Mouse (Mus musculus): Measurements from ENCODE around the gene Zbtb46. TPM values are rescaled to one million over a fixed set of nuclear protein-coding genes. Genes with fewer than 3 reads are reported as not detected.

Gene Zbtb46
- polyA plus RNA-seq, 1 experiment from 2014 or later, result 7.6 TPM

GRCm38 (mm10) chr2:181364860-181365596 is 94.2 kb downstream of the Zbtb46 start, which contains the start of the genes Zgpat and Arfrp1:
Zgpat (plus strand) TSS chr2:181364928.
Arfrp1 (minus strand) TSS chr2:181365404.
- H3K36me3 ChIP-seq (ENCODE audit: control insufficient read depth, insufficient read depth, low read length), result peaks cover 40% of the 10 kb centered on the region
- H3K27ac ChIP-seq (ENCODE audit: low read depth, low read length), result peak within 1 kb of the TSS; percentile 88
- H3K9ac ChIP-seq (ENCODE audit: low read length), result peak within 1 kb of the TSS; percentile 93
- peak; percentile 95 for ATAC-seq
- peaks cover 21% of the 10 kb centered on the region for H3K4me1 ChIP-seq (ENCODE audit: control insufficient read depth, insufficient read depth, low read length)
- peak; percentile 87 for DNase-seq (ENCODE audit: low spot score)
- H3K4me3 ChIP-seq (ENCODE audit: low read depth, low read length), result peak within 1 kb of the TSS; percentile 91
- H3K4me2 ChIP-seq (ENCODE audit: low read length), result peak within 1 kb of the TSS; percentile 95
- WGBS, result under 1% methylated on average over 70 of the region's 71 CpGs
- no peaks in the 10 kb centered on the region for H3K27me3 ChIP-seq (replicated peaks; ENCODE audit: control insufficient read depth, insufficient read depth, low read length)
- H3K9me3 ChIP-seq (replicated peaks; ENCODE audit: control insufficient read depth, low read length), result no peaks in the 10 kb centered on the region

GRCm38 (mm10) chr2:181364487-181364859 is 94.8 kb downstream of the Zbtb46 start:
- peak overlapping the region; percentile 88; the same call in 1 of the 2 replicates for H3K27ac ChIP-seq (ENCODE audit: low read depth, low read length)

GRCm38 (mm10) chr2:181363946-181364345 is 95.3 kb downstream of the Zbtb46 start:
- Histone ChIP-seq H3K27me3 (replicated peaks; ENCODE audit: control insufficient read depth, insufficient read depth, low read length) (no peaks in the 10 kb centered on the region), H3K9ac (ENCODE audit: low read length) (peak overlapping the region; percentile 93; the same call in 1 of the 2 replicates), H3K9me3 (replicated peaks; ENCODE audit: control insufficient read depth, low read length) (no peaks in the 10 kb centered on the region), H3K4me1 (ENCODE audit: control insufficient read depth, insufficient read depth, low read length) (peaks cover 21% of the 10 kb centered on the region), H3K27ac (ENCODE audit: low read depth, low read length) (no peak overlapping the region), H3K4me2 (ENCODE audit: low read length) (peak overlapping the region; percentile 95), H3K4me3 (ENCODE audit: low read depth, low read length) (peak overlapping the region; percentile 91), H3K36me3 (ENCODE audit: control insufficient read depth, insufficient read depth, low read length) (peaks cover 43% of the 10 kb centered on the region)
- 76% methylated on average over 3 of the region's 3 CpGs for WGBS
- DNase-seq (ENCODE audit: low spot score), result no peak
- ATAC-seq, result no peak

More at GRCm38 (mm10) chr2:181364487-181364859, 94.8 kb downstream of the Zbtb46 start:
- WGBS, result 12% methylated on average over 14 of the region's 14 CpGs
- Histone ChIP-seq H3K27me3 (replicated peaks; ENCODE audit: control insufficient read depth, insufficient read depth, low read length) (no peaks in the 10 kb centered on the region), H3K36me3 (ENCODE audit: control insufficient read depth, insufficient read depth, low read length) (peaks cover 41% of the 10 kb centered on the region), H3K4me1 (ENCODE audit: control insufficient read depth, insufficient read depth, low read length) (peaks cover 21% of the 10 kb centered on the region), H3K4me3 (ENCODE audit: low read depth, low read length) (peak overlapping the region; percentile 91), H3K9ac (ENCODE audit: low read length) (peak overlapping the region; percentile 93), H3K4me2 (ENCODE audit: low read length) (peak overlapping the region; percentile 95), H3K9me3 (replicated peaks; ENCODE audit: control insufficient read depth, low read length) (no peaks in the 10 kb centered on the region)
- DNase-seq (ENCODE audit: low spot score) (no peak), ATAC-seq (0 out of 2 replicates have a peak, but pooled peaks have one; percentile 1)

GRCm38 (mm10) chr2:181356780-181357179 is 102.4 kb downstream of the Zbtb46 start:
- Histone ChIP-seq H3K9ac (ENCODE audit: low read length) (no peak overlapping the region), H3K4me2 (ENCODE audit: low read length) (no peak overlapping the region), H3K27me3 (replicated peaks; ENCODE audit: control insufficient read depth, insufficient read depth, low read length) (no peaks in the 10 kb centered on the region), H3K27ac (ENCODE audit: low read depth, low read length) (no peak overlapping the region), H3K9me3 (replicated peaks; ENCODE audit: control insufficient read depth, low read length) (no peaks in the 10 kb centered on the region), H3K4me1 (ENCODE audit: control insufficient read depth, insufficient read depth, low read length) (no peaks in the 10 kb centered on the region), H3K36me3 (ENCODE audit: control insufficient read depth, insufficient read depth, low read length) (peaks cover 91% of the 10 kb centered on the region), H3K4me3 (ENCODE audit: low read depth, low read length) (no peak overlapping the region)
- WGBS, result 81% methylated on average over 3 of the region's 3 CpGs
- ATAC-seq (no peak), DNase-seq (ENCODE audit: low spot score) (no peak)

GRCm38 (mm10) chr2:181342766-181343165 is 116.5 kb downstream of the Zbtb46 start:
- DNase-seq (ENCODE audit: low spot score) (no peak), ATAC-seq (no peak)
- Histone ChIP-seq H3K9me3 (replicated peaks; ENCODE audit: control insufficient read depth, low read length) (no peaks in the 10 kb centered on the region), H3K4me2 (ENCODE audit: low read length) (no peak overlapping the region), H3K27me3 (replicated peaks; ENCODE audit: control insufficient read depth, insufficient read depth, low read length) (no peaks in the 10 kb centered on the region), H3K4me3 (ENCODE audit: low read depth, low read length) (no peak overlapping the region), H3K4me1 (ENCODE audit: control insufficient read depth, insufficient read depth, low read length) (no peaks in the 10 kb centered on the region), H3K36me3 (ENCODE audit: control insufficient read depth, insufficient read depth, low read length) (peaks cover 61% of the 10 kb centered on the region), H3K27ac (ENCODE audit: low read depth, low read length) (no peak overlapping the region), H3K9ac (ENCODE audit: low read length) (no peak overlapping the region)
- 91% methylated on average over 6 of the region's 6 CpGs for WGBS

GRCm38 (mm10) chr2:181340426-181340825 is 118.8 kb downstream of the Zbtb46 start:
- peaks cover 66% of the 10 kb centered on the region for H3K36me3 ChIP-seq (ENCODE audit: control insufficient read depth, insufficient read depth, low read length)
- ATAC-seq (no peak), DNase-seq (ENCODE audit: low spot score) (no peak)
- no peak overlapping the region for H3K27ac ChIP-seq (ENCODE audit: low read depth, low read length)
- WGBS, result 80% methylated on average over 4 of the region's 4 CpGs
- H3K9ac ChIP-seq (ENCODE audit: low read length), result no peak overlapping the region
- no peaks in the 10 kb centered on the region for H3K9me3 ChIP-seq (replicated peaks; ENCODE audit: control insufficient read depth, low read length)
- no peaks in the 10 kb centered on the region for H3K27me3 ChIP-seq (replicated peaks; ENCODE audit: control insufficient read depth, insufficient read depth, low read length)
- no peaks in the 10 kb centered on the region for H3K4me1 ChIP-seq (ENCODE audit: control insufficient read depth, insufficient read depth, low read length)
- H3K4me3 ChIP-seq (ENCODE audit: low read depth, low read length), result no peak overlapping the region
- no peak overlapping the region for H3K4me2 ChIP-seq (ENCODE audit: low read length)

Other genes with a start within 250 kb of the Zbtb46 start
- 0.16 and 0.25 TPM in 2 replicates for gene Srms, start 246.2 kb downstream of the Zbtb46 start, polyA plus RNA-seq (2014; fragmentation: Nextera tagmentation; extraction: Ambion mirVana)
- gene Fndc11, start 239.4 kb downstream of the Zbtb46 start, polyA plus RNA-seq (2014; fragmentation: Nextera tagmentation; extraction: Ambion mirVana), result 0.21 and 0.44 TPM in 2 replicates
- gene Helz2, start 217.4 kb downstream of the Zbtb46 start, polyA plus RNA-seq (2014; fragmentation: Nextera tagmentation; extraction: Ambion mirVana), result 0.33 and 0.41 TPM in 2 replicates
- gene Gmeb2, start 171.4 kb downstream of the Zbtb46 start, polyA plus RNA-seq (2014; fragmentation: Nextera tagmentation; extraction: Ambion mirVana), result 19.2 and 21.5 TPM in 2 replicates
- 1,166 and 1,263 TPM in 2 replicates for gene Stmn3, start 144.9 kb downstream of the Zbtb46 start, polyA plus RNA-seq (2014; fragmentation: Nextera tagmentation; extraction: Ambion mirVana)
- 37.0 and 40.7 TPM in 2 replicates for gene Rtel1, start 139.7 kb downstream of the Zbtb46 start, polyA plus RNA-seq (2014; fragmentation: Nextera tagmentation; extraction: Ambion mirVana)
- 44.6 and 55.6 TPM in 2 replicates for gene Zgpat, start 94.5 kb downstream of the Zbtb46 start, polyA plus RNA-seq (2014; fragmentation: Nextera tagmentation; extraction: Ambion mirVana)
- 58.6 and 63.5 TPM in 2 replicates for gene Arfrp1, start 94.0 kb downstream of the Zbtb46 start, polyA plus RNA-seq (2014; fragmentation: Nextera tagmentation; extraction: Ambion mirVana)
- 27.4 and 30.3 TPM in 2 replicates for gene Lime1, start 79.3 kb downstream of the Zbtb46 start, polyA plus RNA-seq (2014; fragmentation: Nextera tagmentation; extraction: Ambion mirVana)
- gene Abhd16b, start 33.8 kb upstream of the Zbtb46 start, polyA plus RNA-seq (2014; fragmentation: Nextera tagmentation; extraction: Ambion mirVana), result not detected in 2 replicates
- gene Tpd52l2, start 37.7 kb upstream of the Zbtb46 start, polyA plus RNA-seq (2014; fragmentation: Nextera tagmentation; extraction: Ambion mirVana), result 143 and 151 TPM in 2 replicates
- gene Dnajc5, start 61.1 kb upstream of the Zbtb46 start, polyA plus RNA-seq (2014; fragmentation: Nextera tagmentation; extraction: Ambion mirVana), result 127 and 165 TPM in 2 replicates
- gene Uckl1, start 125.5 kb upstream of the Zbtb46 start, polyA plus RNA-seq (2014; fragmentation: Nextera tagmentation; extraction: Ambion mirVana), result 60.0 and 73.5 TPM in 2 replicates
- gene Prpf6, start 132.4 kb upstream of the Zbtb46 start, polyA plus RNA-seq (2014; fragmentation: Nextera tagmentation; extraction: Ambion mirVana), result 57.2 and 62.3 TPM in 2 replicates
- 30.5 and 38.6 TPM in 2 replicates for gene Zfp512b, start 133.4 kb upstream of the Zbtb46 start, polyA plus RNA-seq (2014; fragmentation: Nextera tagmentation; extraction: Ambion mirVana)
- 140 and 145 TPM in 2 replicates for gene Samd10, start 139.8 kb upstream of the Zbtb46 start, polyA plus RNA-seq (2014; fragmentation: Nextera tagmentation; extraction: Ambion mirVana)
- gene Gm29797, start 197.6 kb upstream of the Zbtb46 start, polyA plus RNA-seq (2014; fragmentation: Nextera tagmentation; extraction: Ambion mirVana), result not detected in 2 replicates
- gene Sox18, start 212.2 kb upstream of the Zbtb46 start, polyA plus RNA-seq (2014; fragmentation: Nextera tagmentation; extraction: Ambion mirVana), result 12.5 and 15.1 TPM in 2 replicates
- gene Tcea2, start 220.9 kb upstream of the Zbtb46 start, polyA plus RNA-seq (2014; fragmentation: Nextera tagmentation; extraction: Ambion mirVana), result 42.0 and 44.3 TPM in 2 replicates
- gene Rgs19, start 234.6 kb upstream of the Zbtb46 start, polyA plus RNA-seq (2014; fragmentation: Nextera tagmentation; extraction: Ambion mirVana), result 60.3 and 63.6 TPM in 2 replicates
- gene Lkaaear1, start 239.0 kb upstream of the Zbtb46 start, polyA plus RNA-seq (2014; fragmentation: Nextera tagmentation; extraction: Ambion mirVana), result not detected in 2 replicates